Mouse (Mus musculus) thymus, postnatal 10 days (tissue): Measurements from ENCODE around the gene Glis1.

Experiments
- DNase-seq, 2 experiments: peaks; one replicate each; pipeline ENCODE4 v3.0.0; 2021; ENCODE audit warnings: low spot score in 2 of 2

Glis1 gene

DNA sequence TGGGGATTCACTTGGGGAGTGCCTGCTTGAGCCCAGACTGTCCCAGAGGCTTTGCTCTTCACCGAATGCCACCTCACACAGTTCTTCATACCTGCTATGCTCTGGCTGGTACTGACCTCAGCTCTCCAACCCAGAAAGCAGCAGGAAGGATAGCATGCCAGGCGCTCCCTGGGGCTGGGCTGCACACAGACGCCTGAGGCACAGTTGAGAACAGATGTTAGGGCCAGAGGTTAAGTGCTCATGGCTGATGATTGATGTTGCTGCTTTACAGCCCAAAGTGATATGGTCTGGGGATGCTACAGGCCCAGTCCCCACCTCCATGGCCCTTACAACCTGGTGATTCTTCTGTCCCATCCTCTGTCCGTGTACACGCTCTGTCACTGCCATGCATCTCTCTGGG lies 190.6 kb downstream of the Glis1 start:
- DNase-seq = no peak

GRCm38 (mm10) chr4:107628226-107628625 lies 193.8 kb downstream of the Glis1 start:
- no peak for DNase-seq

GRCm38 (mm10) chr4:107628921-107629411 lies 194.6 kb downstream of the Glis1 start:
- no peak for DNase-seq

DNA sequence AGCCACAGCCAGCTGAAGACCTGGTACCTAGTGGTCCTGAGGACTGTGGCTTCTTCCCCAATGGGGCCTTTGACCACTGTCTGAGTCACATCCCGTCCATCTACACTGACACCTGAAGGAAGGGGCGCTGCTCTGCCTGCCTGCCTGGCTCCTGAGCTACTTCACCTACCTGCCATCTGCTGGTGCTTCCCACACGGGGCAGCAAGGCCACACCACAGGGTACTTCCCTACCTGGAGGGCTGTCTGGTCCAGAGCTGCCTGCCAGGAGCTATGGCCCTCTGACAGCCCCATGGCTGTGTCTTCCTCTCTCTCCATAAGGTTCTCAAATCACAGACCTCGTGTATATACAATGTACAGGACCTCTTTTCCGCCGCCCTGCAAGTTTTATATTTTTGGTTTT lies 200.2 kb downstream of the Glis1 start:
- DNase-seq = no peak

GRCm38 (mm10) chr4:107636099-107636498 lies 201.7 kb downstream of the Glis1 start:
- no peak for DNase-seq

GRCm38 (mm10) chr4:107637670-107638069 lies 203.3 kb downstream of the Glis1 start:
- peak in 1 of 2 experiments; percentile 51 for DNase-seq

- no peak for DNase-seq
Observed at GRCm38 (mm10) chr4:107638303-107638702, 203.9 kb downstream of the Glis1 start.

- no peak for DNase-seq
Observed at GRCm38 (mm10) chr4:107641624-107642023, 207.2 kb downstream of the Glis1 start.

DNA sequence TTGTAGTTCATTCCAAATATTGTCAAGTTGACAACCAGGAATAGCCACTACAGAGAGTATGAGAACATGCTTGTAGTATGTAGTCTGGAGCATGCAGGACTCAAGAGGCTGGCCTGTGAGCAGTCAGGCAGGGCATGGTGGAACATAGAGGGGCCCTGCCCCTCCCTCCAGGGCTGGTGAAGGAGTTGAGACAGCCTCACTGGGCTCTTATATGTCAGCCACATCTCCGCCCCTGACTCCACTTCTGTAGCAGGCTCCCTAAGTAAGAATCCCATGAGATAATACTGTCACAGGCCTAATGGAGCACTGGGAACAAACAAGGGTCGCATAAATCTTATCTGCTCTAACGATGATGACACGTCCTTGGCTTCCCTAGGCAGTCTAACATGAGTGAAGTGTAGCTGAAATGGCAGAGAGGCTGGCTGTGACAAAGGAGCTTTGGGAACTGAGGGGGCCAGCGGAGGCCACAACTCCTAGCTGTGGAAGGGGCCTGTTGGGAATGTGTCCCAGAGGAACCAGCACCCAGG lies 214.6 kb downstream of the Glis1 start:
- DNase-seq = no peak

DNA sequence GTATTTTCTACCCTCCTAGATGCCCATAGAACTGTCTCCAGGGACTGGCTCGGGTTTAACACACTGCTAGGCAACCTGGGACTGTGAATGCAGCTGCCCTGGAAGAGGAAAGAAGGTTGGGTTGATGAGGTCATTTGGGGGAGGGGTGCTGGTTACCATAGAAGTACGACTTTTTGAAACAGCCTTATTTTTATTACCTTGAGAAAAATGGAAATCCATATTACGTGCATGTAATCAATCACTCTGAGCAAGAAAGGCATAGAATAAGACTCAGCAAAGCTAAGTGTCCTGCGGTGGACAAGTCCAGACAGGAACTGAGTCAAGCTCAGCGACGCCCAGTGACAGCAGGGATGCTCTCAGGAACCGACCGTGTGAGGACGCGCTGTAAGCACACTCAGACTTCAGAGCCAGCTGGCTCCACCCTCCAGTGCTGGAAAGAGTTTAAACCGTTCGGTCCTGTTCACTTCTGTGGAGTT lies 216.7 kb downstream of the Glis1 start:
- DNase-seq = no peak

- DNase-seq = peak in 1 of 2 experiments; percentile 48
Observed at GRCm38 (mm10) chr4:107652598-107653279, 218.3 kb downstream of the Glis1 start.

DNA sequence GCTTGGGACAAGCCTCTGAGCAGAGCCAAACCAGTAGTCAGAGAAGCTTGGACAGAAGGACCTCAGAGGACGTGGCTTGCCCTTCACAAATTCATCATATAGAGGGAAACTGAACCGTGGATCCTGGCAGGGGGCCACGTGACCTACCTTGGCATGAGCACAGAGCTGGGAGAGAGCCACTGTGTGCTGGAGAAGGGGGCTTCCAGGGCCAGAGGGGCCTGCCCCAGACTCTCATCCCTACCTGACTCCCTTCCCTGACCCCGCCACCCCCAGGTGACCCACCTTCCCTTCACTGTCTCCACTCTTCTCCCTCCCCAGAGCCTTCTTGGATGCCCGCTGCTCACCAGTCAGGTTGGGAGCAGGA lies 218.9 kb downstream of the Glis1 start:
- no peak for DNase-seq

- no peak for DNase-seq
Observed at GRCm38 (mm10) chr4:107660649-107661048, 226.3 kb downstream of the Glis1 start.

DNA sequence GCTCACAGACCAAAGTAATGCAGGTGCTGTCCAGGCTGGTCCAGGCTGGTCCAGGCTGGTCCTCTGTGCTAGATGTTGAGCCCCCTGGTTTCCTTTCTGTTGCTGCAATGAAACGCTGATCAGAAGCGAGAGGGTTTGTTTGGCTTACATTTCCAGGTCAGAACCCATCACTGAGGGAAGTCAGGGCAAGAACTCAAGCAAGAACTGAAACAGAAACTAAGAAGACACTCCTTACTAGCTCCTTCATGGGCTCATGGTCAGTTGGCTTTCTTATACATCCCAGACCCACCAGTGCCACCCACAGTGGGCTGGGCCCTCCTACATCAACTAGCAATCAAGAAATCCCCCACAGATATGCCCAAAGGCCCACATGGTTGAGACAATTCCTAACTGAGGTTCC lies 234.1 kb downstream of the Glis1 start:
- DNase-seq = no peak

GRCm38 (mm10) chr4:107670731-107671130 lies 236.3 kb downstream of the Glis1 start:
- DNase-seq = no peak

DNA sequence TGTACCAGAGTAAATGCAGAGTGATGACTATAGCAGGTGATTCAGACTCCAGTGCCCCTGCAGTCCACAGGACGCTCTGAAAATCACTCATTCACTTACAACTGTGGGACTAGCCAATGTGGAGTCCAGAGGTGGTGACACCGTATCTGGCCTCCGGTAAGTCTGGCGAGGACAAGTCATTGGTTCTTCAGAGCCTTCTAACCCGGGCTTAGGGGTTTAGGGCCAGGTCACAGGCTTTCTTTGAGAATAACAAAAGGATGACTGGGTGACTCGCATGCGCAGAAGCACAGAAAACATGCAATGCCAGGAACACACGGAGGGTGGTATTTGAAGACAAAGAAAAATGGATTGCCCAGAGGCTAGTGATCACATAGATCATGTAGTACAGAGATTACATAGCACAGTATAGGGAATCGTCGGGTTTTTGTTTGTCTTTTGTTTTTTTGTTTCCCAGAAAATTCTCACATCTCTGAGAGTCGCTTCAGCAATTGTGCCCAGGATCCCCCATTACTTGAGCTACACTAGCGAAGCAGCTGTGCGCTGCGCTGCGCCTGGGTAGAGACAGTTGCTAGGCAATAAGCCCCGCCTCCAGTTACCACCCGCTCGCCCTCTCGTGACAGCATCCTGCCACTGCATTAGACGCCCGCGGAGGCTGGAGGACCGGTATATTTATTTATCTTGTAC lies 239.4 kb downstream of the Glis1 start:
- DNase-seq = peak; percentile 72 to 90

- no peak for DNase-seq
Observed at GRCm38 (mm10) chr4:107674322-107674644, 239.9 kb downstream of the Glis1 start.

GRCm38 (mm10) chr4:107675645-107676044 lies 241.3 kb downstream of the Glis1 start:
- DNase-seq = no peak

- DNase-seq = no peak
Observed at GRCm38 (mm10) chr4:107680311-107681098, 246.1 kb downstream of the Glis1 start.

DNA sequence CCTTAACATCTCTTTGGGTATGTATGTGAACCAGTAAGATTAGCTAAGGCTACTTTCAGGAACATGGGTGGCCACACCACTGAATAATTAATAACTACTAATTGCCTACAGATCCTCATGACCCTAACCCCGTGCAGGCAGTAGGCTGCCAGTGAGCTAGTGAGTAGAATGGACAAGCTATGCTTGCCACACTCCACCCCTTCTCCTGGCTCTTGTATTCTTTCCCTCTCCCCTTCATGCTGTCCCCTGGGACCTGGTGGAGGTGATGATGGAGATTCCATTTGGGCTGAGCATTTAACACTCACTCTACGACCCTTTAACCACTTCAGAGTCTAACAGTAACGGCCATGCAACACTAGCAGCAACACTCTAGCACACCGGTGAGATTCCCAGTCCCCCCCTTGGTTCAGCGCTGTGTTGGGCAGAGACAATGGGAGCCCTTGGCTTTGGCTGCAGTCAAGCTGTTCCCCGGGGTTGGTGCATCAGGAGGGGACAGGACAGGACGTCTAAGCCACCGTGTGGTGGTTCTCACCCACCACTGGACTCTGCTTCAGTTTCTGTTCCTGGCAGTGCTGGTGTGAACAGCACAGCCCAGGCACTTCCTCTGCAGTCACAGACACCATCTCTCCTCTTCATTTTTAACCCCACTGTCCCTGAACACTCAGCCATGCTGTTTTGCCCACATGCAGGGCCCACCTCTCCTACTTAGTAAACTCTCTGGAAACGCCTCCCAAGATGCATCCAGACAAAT lies 246.9 kb downstream of the Glis1 start:
- no peak for DNase-seq

- no peak for DNase-seq
Observed at GRCm38 (mm10) chr4:107683006-107683756, 248.8 kb downstream of the Glis1 start.
